Mouse (Mus musculus): ENCODE data around the gene Hist1h2bb. TPM values are rescaled to one million over a fixed set of nuclear protein-coding genes. Genes with fewer than 3 reads are reported as not detected.
"Not testable (repeated sequence)": the region's sequence is repeated elsewhere in the genome, so short reads cannot be mapped to it uniquely, and the experiment has no call there.

The Hist1h2bb gene
- polyA plus RNA-seq, 3 experiments from 2014 or later = 2.5 to 2.8 TPM; not detected in 1

DNA sequence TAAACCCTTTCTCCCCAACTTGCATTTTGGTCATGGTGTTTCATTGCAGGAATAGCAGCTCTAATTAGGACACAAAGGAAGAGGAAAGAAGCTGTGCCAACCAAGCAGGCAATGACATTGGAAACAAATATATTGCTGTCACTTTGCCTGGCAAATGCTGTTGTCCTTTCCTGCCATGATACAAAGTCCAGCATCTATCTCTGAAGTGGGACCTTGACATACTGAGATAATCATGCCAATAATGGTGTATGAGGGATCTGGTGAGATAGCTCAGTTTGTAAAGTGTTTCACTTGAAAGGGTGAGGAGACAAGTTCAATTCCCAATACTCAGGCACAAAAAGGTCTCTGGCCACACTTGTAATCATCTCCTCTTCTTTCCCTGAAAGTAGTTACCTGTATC, 20.2 kb downstream of the Hist1h2bb start:
- ATAC-seq = no peak

GRCm38 (mm10) chr13:23768834-23769397, 22.4 kb downstream of the Hist1h2bb start:
- no peak for ATAC-seq

DNA sequence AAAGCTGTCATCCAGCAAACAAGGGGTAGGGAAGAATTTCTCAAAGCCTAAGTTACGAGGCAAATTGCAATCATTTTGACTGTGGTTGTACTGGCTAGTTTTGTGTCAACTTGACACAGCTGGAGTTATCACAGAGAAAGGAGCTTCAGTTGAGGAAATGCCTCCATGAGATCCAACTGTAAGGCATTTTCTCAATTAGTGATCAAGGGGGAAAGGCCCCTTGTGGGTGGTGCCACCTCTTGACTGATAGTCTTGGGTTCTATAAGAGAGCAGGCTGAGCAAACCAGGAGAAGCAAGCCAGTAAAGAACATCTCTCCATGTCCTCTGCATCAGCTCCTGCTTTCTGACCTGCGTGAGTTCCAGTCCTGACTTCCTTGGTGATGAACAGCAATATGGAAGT, 23.1 kb downstream of the Hist1h2bb start, which contains the start of gene Trim38:
Gene Trim38, plus strand, starts transcription at position 301 of the 400 bp plus-strand sequence.
- not testable (repeated sequence) for ATAC-seq

DNA sequence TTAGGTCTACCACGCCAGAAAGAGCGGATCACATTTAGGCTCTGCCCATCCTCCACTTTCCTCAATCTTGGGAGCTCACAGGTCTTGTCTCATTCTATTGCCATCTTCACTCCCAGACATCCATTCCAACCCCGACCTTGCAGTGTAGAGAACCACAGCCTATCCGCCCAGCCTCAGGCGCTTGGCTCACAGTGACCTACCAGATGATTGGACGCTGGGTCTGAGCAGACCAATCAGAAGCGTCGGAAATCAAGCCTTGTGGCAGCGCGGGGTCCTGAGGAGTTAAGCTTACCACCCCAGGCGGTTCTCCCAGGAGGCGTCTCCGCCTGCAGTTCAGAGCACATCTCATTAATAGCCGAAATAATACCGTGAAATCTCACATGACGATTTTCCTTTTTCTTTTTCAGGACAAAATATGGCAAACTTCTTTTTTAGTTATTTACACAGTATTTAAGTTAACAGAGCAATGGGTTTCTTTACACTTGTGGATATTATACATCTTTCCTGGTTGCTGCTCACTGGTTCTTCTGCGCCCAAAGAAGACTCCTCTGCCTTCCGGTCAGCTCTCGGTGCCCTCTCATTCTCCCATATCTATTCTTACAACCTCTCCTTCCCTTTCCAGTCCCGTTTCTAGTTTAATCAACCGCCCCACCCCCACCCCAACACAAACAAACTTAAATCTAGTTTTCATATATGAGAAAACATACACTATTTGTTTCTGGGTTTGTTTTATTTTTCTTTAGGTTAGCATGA, 26.2 kb downstream of the Hist1h2bb start:
- ATAC-seq = no peak

GRCm38 (mm10) chr13:23778339-23778738, 31.8 kb downstream of the Hist1h2bb start:
- ATAC-seq = no peak

- no peak for ATAC-seq
These were observed 32.5 kb downstream of the Hist1h2bb start for GRCm38 (mm10) chr13:23779025-23779424.

GRCm38 (mm10) chr13:23792520-23792919, 46.0 kb downstream of the Hist1h2bb start:
- ATAC-seq = no peak

Other genes starting within 250 kb of the Hist1h2bb start
- 1 to 10 TPM; 3.9 to 8.3 (median 7.0) TPM for gene Hist1h4h, start 215.7 kb upstream of the Hist1h2bb start, polyA plus RNA-seq (2017; shearing (Covaris generic))
- not detected for gene Hist1h2af, start 212.8 kb upstream of the Hist1h2bb start, polyA plus RNA-seq (2017; shearing (Covaris generic))
- 1 to 10 TPM in 1 of 3 experiments, not detected in 2; 1.5 TPM for gene Hist1h3g, start 211.3 kb upstream of the Hist1h2bb start, polyA plus RNA-seq (2017; shearing (Covaris generic))
- gene Hist1h2bh, start 203.3 kb upstream of the Hist1h2bb start, polyA plus RNA-seq (2017; shearing (Covaris generic)) = under 1 TPM in 2 of 3 experiments, not detected in 1; 0.38 to 0.89 TPM
- 1 to 10 TPM in 1 of 3 experiments, under 1 TPM in 2; 0.73 to 1.5 (median 0.74) TPM for gene Hist1h3f, start 202.7 kb upstream of the Hist1h2bb start, polyA plus RNA-seq (2017; shearing (Covaris generic))
- gene Hist1h4f, start 195.1 kb upstream of the Hist1h2bb start, polyA plus RNA-seq (2017; shearing (Covaris generic)) = 1 to 10 TPM in 1 of 3 experiments, not detected in 2; 3.2 TPM
- under 1 TPM; 0.20 to 0.36 (median 0.34) TPM for gene Hist1h1d, start 193.5 kb upstream of the Hist1h2bb start, polyA plus RNA-seq (2017; shearing (Covaris generic))
- 1 to 10 TPM in 2 of 3 experiments, under 1 TPM in 1; 0.89 to 4.0 (median 4.0) TPM for gene Hist1h3e, start 184.4 kb upstream of the Hist1h2bb start, polyA plus RNA-seq (2017; shearing (Covaris generic))
- gene Hist1h2ae, start 175.5 kb upstream of the Hist1h2bb start, polyA plus RNA-seq (2017; shearing (Covaris generic)) = 100 to 1,000 TPM in 1 of 3 experiments, 10 to 100 TPM in 1, 1 to 10 TPM in 1; 5.9 to 223 (median 14.6) TPM
- gene Hist1h2bg, start 175.3 kb upstream of the Hist1h2bb start, polyA plus RNA-seq (2017; shearing (Covaris generic)) = 10 to 100 TPM in 1 of 3 experiments, 1 to 10 TPM in 2; 2.4 to 13.2 (median 9.8) TPM
- not detected for gene Hist1h2bf, start 172.5 kb upstream of the Hist1h2bb start, polyA plus RNA-seq (2017; shearing (Covaris generic))
- gene Hist1h2ad, start 172.4 kb upstream of the Hist1h2bb start, polyA plus RNA-seq (2017; shearing (Covaris generic)) = under 1 TPM in 1 of 3 experiments, not detected in 2; 0.99 TPM
- 1 to 10 TPM in 1 of 3 experiments, under 1 TPM in 1, not detected in 1; 0.56 to 1.3 TPM for gene Hist1h3d, start 171.0 kb upstream of the Hist1h2bb start, polyA plus RNA-seq (2017; shearing (Covaris generic))
- gene Hist1h4d, start 165.1 kb upstream of the Hist1h2bb start, polyA plus RNA-seq (2017; shearing (Covaris generic)) = 10 to 100 TPM; 20.7 to 55.4 (median 27.7) TPM
- gene Hist1h2be, start 125.6 kb upstream of the Hist1h2bb start, polyA plus RNA-seq (2017; shearing (Covaris generic)) = 1 to 10 TPM in 2 of 3 experiments, under 1 TPM in 1; 0.92 to 3.6 (median 3.0) TPM
- 10 to 100 TPM in 1 of 3 experiments, 1 to 10 TPM in 2; 6.7 to 25.3 (median 9.4) TPM for gene Hist1h1e, start 124.2 kb upstream of the Hist1h2bb start, polyA plus RNA-seq (2017; shearing (Covaris generic))
- gene Hist1h2ac, start 62.8 kb upstream of the Hist1h2bb start, polyA plus RNA-seq (2017; shearing (Covaris generic)) = under 1 TPM; 0.43 to 0.47 (median 0.47) TPM
- gene Hist1h2bc, start 62.5 kb upstream of the Hist1h2bb start, polyA plus RNA-seq (2017; shearing (Covaris generic)) = 1 to 10 TPM in 2 of 3 experiments, under 1 TPM in 1; 0.52 to 3.6 (median 3.3) TPM
- gene Hist1h1t, start 50.9 kb upstream of the Hist1h2bb start, polyA plus RNA-seq (2017; shearing (Covaris generic)) = not detected
- gene Hist1h4c, start 48.3 kb upstream of the Hist1h2bb start, polyA plus RNA-seq (2017; shearing (Covaris generic)) = 1 to 10 TPM; 2.1 to 9.3 (median 4.2) TPM
- 1 to 10 TPM in 1 of 3 experiments, under 1 TPM in 1, not detected in 1; 0.32 to 1.7 TPM for gene Hfe, start 35.9 kb upstream of the Hist1h2bb start, polyA plus RNA-seq (2017; shearing (Covaris generic))
- gene Hist1h1c, start 7.9 kb upstream of the Hist1h2bb start, polyA plus RNA-seq (2017; shearing (Covaris generic)) = 10 to 100 TPM in 2 of 3 experiments, 1 to 10 TPM in 1; 8.7 to 14.8 (median 11.1) TPM
- 1 to 10 TPM in 1 of 3 experiments, not detected in 2; 2.5 TPM for gene Hist1h3c, start 1.1 kb upstream of the Hist1h2bb start, polyA plus RNA-seq (2017; shearing (Covaris generic))
- 10 to 100 TPM in 1 of 3 experiments, not detected in 2; 14.8 TPM for gene Hist1h2ab, start 4.4 kb downstream of the Hist1h2bb start, polyA plus RNA-seq (2017; shearing (Covaris generic))
- 1 to 10 TPM in 1 of 3 experiments, not detected in 2; 1.1 TPM for gene Hist1h3b, start 5.5 kb downstream of the Hist1h2bb start, polyA plus RNA-seq (2017; shearing (Covaris generic))
- 10 to 100 TPM in 1 of 3 experiments, 1 to 10 TPM in 1, not detected in 1; 4.1 to 20.2 TPM for gene Hist1h4b, start 10.3 kb downstream of the Hist1h2bb start, polyA plus RNA-seq (2017; shearing (Covaris generic))
- gene Hist1h4a, start 14.5 kb downstream of the Hist1h2bb start, polyA plus RNA-seq (2017; shearing (Covaris generic)) = 1 to 10 TPM in 1 of 3 experiments, not detected in 2; 3.1 TPM
- gene Hist1h3a, start 15.7 kb downstream of the Hist1h2bb start, polyA plus RNA-seq (2017; shearing (Covaris generic)) = 1 to 10 TPM in 1 of 3 experiments, not detected in 2; 1.6 TPM
- 1 to 10 TPM; 2.5 to 6.1 (median 3.4) TPM for gene Hist1h1a, start 16.9 kb downstream of the Hist1h2bb start, polyA plus RNA-seq (2017; shearing (Covaris generic))
- not detected for gene Trim38, start 23.2 kb downstream of the Hist1h2bb start, polyA plus RNA-seq (2017; shearing (Covaris generic))
- gene Slc17a2, start 60.3 kb downstream of the Hist1h2bb start, polyA plus RNA-seq (2017; shearing (Covaris generic)) = not detected
- not detected for gene Slc17a3, start 92.7 kb downstream of the Hist1h2bb start, polyA plus RNA-seq (2017; shearing (Covaris generic))
- not detected for gene Slc17a1, start 121.0 kb downstream of the Hist1h2bb start, polyA plus RNA-seq (2017; shearing (Covaris generic))
- under 1 TPM in 1 of 3 experiments, not detected in 2; 0.12 TPM for gene Slc17a4, start 168.3 kb downstream of the Hist1h2bb start, polyA plus RNA-seq (2017; shearing (Covaris generic))
- gene Hist1h2ba, start 187.4 kb downstream of the Hist1h2bb start, polyA plus RNA-seq (2017; shearing (Covaris generic)) = not detected
- not detected for gene Hist1h2aa, start 187.7 kb downstream of the Hist1h2bb start, polyA plus RNA-seq (2017; shearing (Covaris generic))
- not detected for gene Scgn, start 244.5 kb downstream of the Hist1h2bb start, polyA plus RNA-seq (2017; shearing (Covaris generic))

Measured in inflammation-experienced regulatory T-cells, adult 6 months (primary cell).